ENCODE assay signal across 9 mouse cellular contexts in genomic region chr17:42126488-42127237, GRCm38 (mm10).
DNase-seq lines count a peak whose midpoint lies in the region; ATAC-seq and TF ChIP-seq lines count a peak whose summit lies in the region.
"Had no signal": no experiment of that assay in that cellular context is flagged by ENCODE, and none has a peak within 500 bp of the region (broad histone marks: within the 10 kb centered on the region; RNA-seq: fewer than 3 reads in every experiment).

No protein-coding gene starts in this region.

- peak; percentile 85 for ATAC-seq in limb, embryonic 11.5 days (ENCODE audit: insufficient number of reproducible peaks, low FRiP score, low TSS enrichment, low read depth)
- 0 out of 2 replicates have a peak, but pooled peaks have one; percentile 36 for ATAC-seq in heart, embryonic 12.5 days (ENCODE audit: insufficient number of reproducible peaks, low FRiP score)
- no peak; the same call in 1 of the 2 replicates for ATAC-seq in kidney, postnatal 0 days (replicated peaks; ENCODE audit: low FRiP score, low read depth)

- TF ChIP-seq CTCF in kidney, postnatal 0 days (IDR thresholded peaks at IDR 0.05; ENCODE audit: low read depth): no peak

- H3K27me3 ChIP-seq in limb, embryonic 11.5 days (ENCODE audit: control insufficient read depth, insufficient read depth, low read length): no peaks in the 10 kb centered on the region
- no peaks in the 10 kb centered on the region for H3K27me3 ChIP-seq in limb, embryonic 10.5 days (ENCODE audit: low read depth, poor library complexity, severe bottlenecking)
- no peaks in the 10 kb centered on the region for H3K27me3 ChIP-seq in heart, embryonic 12.5 days (replicated peaks)
- H3K27me3 ChIP-seq in kidney, postnatal 0 days (ENCODE audit: insufficient read depth, low read length): no peaks in the 10 kb centered on the region

- no peaks in the 10 kb centered on the region for H3K4me1 ChIP-seq in limb, embryonic 11.5 days (ENCODE audit: control insufficient read depth, insufficient read depth, low read length)
- H3K4me1 ChIP-seq in limb, embryonic 10.5 days: no peaks in the 10 kb centered on the region
- no peaks in the 10 kb centered on the region for H3K4me1 ChIP-seq in heart, embryonic 12.5 days (replicated peaks)
- no peaks in the 10 kb centered on the region for H3K4me1 ChIP-seq in kidney, postnatal 0 days (replicated peaks; ENCODE audit: insufficient read depth, low read length)

- no peak overlapping the region for H3K4me3 ChIP-seq in limb, embryonic 11.5 days (ENCODE audit: low read depth, low read length)
- H3K4me3 ChIP-seq in limb, embryonic 10.5 days: no peak overlapping the region
- no peak overlapping the region for H3K4me3 ChIP-seq in heart, embryonic 12.5 days
- H3K4me3 ChIP-seq in kidney, postnatal 0 days (replicated peaks; ENCODE audit: low read depth, low read length): no peak overlapping the region

- H3K36me3 ChIP-seq in limb, embryonic 11.5 days (ENCODE audit: control insufficient read depth, insufficient read depth, low read length): no peaks in the 10 kb centered on the region
- no peaks in the 10 kb centered on the region for H3K36me3 ChIP-seq in limb, embryonic 10.5 days
- no peaks in the 10 kb centered on the region for H3K36me3 ChIP-seq in heart, embryonic 12.5 days
- H3K36me3 ChIP-seq in kidney, postnatal 0 days (ENCODE audit: insufficient read depth, low read length): no peaks in the 10 kb centered on the region
- H3K36me3 ChIP-seq: G1E had no signal

- H3K27ac ChIP-seq in limb, embryonic 11.5 days (replicated peaks; ENCODE audit: low read depth, low read length): no peak overlapping the region
- no peak overlapping the region for H3K27ac ChIP-seq in limb, embryonic 10.5 days
- no peak overlapping the region for H3K27ac ChIP-seq in heart, embryonic 12.5 days (ENCODE audit: poor library complexity, severe bottlenecking)
- no peak overlapping the region for H3K27ac ChIP-seq in kidney, postnatal 0 days

- peak; percentile 30 for DNase-seq in limb, embryonic 11.5 days (ENCODE audit: low spot score)
- no peak for DNase-seq in limb, embryonic 10.5 days (ENCODE audit: low spot score)
- peak; percentile 36 for DNase-seq in adrenal gland, postnatal 25 days
- DNase-seq in kidney, postnatal 0 days (ENCODE audit: low spot score): peak; percentile 59
- DNase-seq in retina, postnatal 7 days (ENCODE audit: low read depth, low spot score): peak; percentile 35
- DNase-seq in right cerebral cortex, postnatal 36 days (ENCODE audit: low spot score in 2 of 2): no peak
- no peak for DNase-seq in left cerebral cortex, adult 8-10 months (ENCODE audit: low spot score in 2 of 2)

- no peaks in the 10 kb centered on the region for H3K9me3 ChIP-seq in limb, embryonic 11.5 days (ENCODE audit: control insufficient read depth, low read length)
- H3K9me3 ChIP-seq in limb, embryonic 10.5 days (replicated peaks): no peaks in the 10 kb centered on the region
- no peaks in the 10 kb centered on the region for H3K9me3 ChIP-seq in heart, embryonic 12.5 days (replicated peaks)
- no peaks in the 10 kb centered on the region for H3K9me3 ChIP-seq in kidney, postnatal 0 days (replicated peaks; ENCODE audit: low read length)

- no peak overlapping the region for H3K4me2 ChIP-seq in limb, embryonic 11.5 days (ENCODE audit: low read depth, severe bottlenecking)
- no peak overlapping the region for H3K4me2 ChIP-seq in heart, embryonic 12.5 days
- H3K4me2 ChIP-seq in kidney, postnatal 0 days (ENCODE audit: low read length): no peak overlapping the region

- no peak overlapping the region for H3K9ac ChIP-seq in limb, embryonic 11.5 days (ENCODE audit: low read length)
- no peak overlapping the region for H3K9ac ChIP-seq in heart, embryonic 12.5 days
- H3K9ac ChIP-seq in kidney, postnatal 0 days (ENCODE audit: low read depth, low read length): no peak overlapping the region

- WGBS in limb, embryonic 11.5 days: 71% methylated on average over 9 of the region's 9 CpGs
- WGBS in limb, embryonic 10.5 days: 68% methylated on average over 9 of the region's 9 CpGs
- 51% methylated on average over 9 of the region's 9 CpGs for WGBS in heart, embryonic 12.5 days
- 37% methylated on average over 9 of the region's 9 CpGs for WGBS in kidney, postnatal 0 days

Comparison
In these comparisons a context has a peak if more than half of its experiments do, and no peak if none do; other contexts are left out.
1. DNase-seq: peak in limb, embryonic 11.5 days (single experiment), adrenal gland, postnatal 25 days (single experiment), kidney, postnatal 0 days (single experiment) and retina, postnatal 7 days (single experiment); none in limb, embryonic 10.5 days (single experiment), right cerebral cortex, postnatal 36 days (0 of 2) and left cerebral cortex, adult 8-10 months (0 of 2).